ENCODE assay signal across 20 mouse cellular contexts in the genomic region with DNA sequence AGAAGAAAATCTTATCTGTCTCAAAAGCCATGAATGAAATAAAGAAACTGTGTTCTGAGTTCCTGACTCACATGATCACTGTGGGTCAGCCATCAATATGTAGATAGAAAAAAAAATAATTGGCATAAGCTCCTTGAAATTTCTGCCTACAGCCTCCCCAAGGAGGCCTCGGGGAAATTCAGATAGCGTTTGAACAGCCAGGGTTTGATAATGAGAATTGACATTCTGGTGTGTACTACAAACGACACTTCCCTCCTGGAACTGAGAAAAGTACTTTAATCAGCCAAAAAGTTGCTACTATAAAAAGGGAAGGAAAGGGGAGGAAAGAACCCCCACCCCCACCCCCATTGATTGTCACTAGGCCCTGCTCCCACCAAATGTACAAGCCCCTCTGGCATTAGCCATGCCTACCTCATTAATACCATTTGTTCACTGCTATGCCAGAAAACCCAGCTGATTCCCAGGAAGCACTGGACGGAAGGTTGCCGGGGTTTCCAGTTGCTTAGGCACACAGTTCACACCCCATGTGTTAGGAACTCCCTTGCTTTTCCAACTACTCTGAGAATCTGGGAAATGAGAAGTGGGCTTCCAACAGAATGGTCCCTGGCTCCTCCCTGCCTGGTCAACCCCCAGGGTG.
DNase-seq lines count a peak whose midpoint lies in the region; ATAC-seq and TF ChIP-seq lines count a peak whose summit lies in the region.
"Had no signal": no experiment of that assay in that cellular context is flagged by ENCODE, and none has a peak within 500 bp of the region (broad histone marks: within the 10 kb centered on the region; RNA-seq: fewer than 3 reads in every experiment).

No protein-coding gene starts in this region.

- 18% methylated on average over 5 of the region's 5 CpGs for WGBS in forebrain, embryonic 13.5 days
- WGBS in forebrain, embryonic 11.5 days = 44% methylated on average over 5 of the region's 5 CpGs
- 9% methylated on average over 5 of the region's 5 CpGs for WGBS in hindbrain, embryonic 16.5 days
- 10% methylated on average over 5 of the region's 5 CpGs for WGBS in midbrain, embryonic 16.5 days
- WGBS in liver, postnatal 0 days (ENCODE audit: insufficient replicate concordance) = 50% methylated on average over 5 of the region's 5 CpGs

- peaks cover 8% of the 10 kb centered on the region; the same call in 1 of the 2 replicates for H3K9me3 ChIP-seq in forebrain, embryonic 13.5 days (replicated peaks)
- peaks cover 2% of the 10 kb centered on the region; the same call in 1 of the 2 replicates for H3K9me3 ChIP-seq in forebrain, embryonic 11.5 days (ENCODE audit: control insufficient read depth, low read length)
- no peaks in the 10 kb centered on the region for H3K9me3 ChIP-seq in hindbrain, embryonic 16.5 days (ENCODE audit: control insufficient read depth, low read length)
- H3K9me3 ChIP-seq in midbrain, embryonic 16.5 days (replicated peaks; ENCODE audit: control insufficient read depth, low read length, poor library complexity, severe bottlenecking) = peaks cover 3% of the 10 kb centered on the region; the same call in 1 of the 2 replicates
- no peaks in the 10 kb centered on the region for H3K9me3 ChIP-seq in liver, postnatal 0 days (ENCODE audit: low read length)
- H3K9me3 ChIP-seq: embryonic facial prominence, embryonic 12.5 days had no signal

- no peaks in the 10 kb centered on the region for H3K27me3 ChIP-seq in forebrain, embryonic 13.5 days
- no peaks in the 10 kb centered on the region for H3K27me3 ChIP-seq in forebrain, embryonic 11.5 days (ENCODE audit: control insufficient read depth, insufficient read depth, low read length)
- no peaks in the 10 kb centered on the region for H3K27me3 ChIP-seq in hindbrain, embryonic 16.5 days (replicated peaks; ENCODE audit: control insufficient read depth, insufficient read depth, low read length)
- no peaks in the 10 kb centered on the region for H3K27me3 ChIP-seq in midbrain, embryonic 16.5 days (ENCODE audit: control insufficient read depth, insufficient read depth, low read depth, low read length)
- H3K27me3 ChIP-seq in liver, postnatal 0 days (ENCODE audit: insufficient read depth, low read length) = no peaks in the 10 kb centered on the region
- H3K27me3 ChIP-seq: embryonic facial prominence, embryonic 12.5 days; heart, embryonic 15.5 days; limb, embryonic 12.5 days had no signal

- no peak overlapping the region for H3K4me2 ChIP-seq in forebrain, embryonic 13.5 days
- H3K4me2 ChIP-seq in forebrain, embryonic 11.5 days (ENCODE audit: low read depth, low read length, severe bottlenecking) = no peak overlapping the region
- H3K4me2 ChIP-seq in hindbrain, embryonic 16.5 days (ENCODE audit: low read length) = no peak overlapping the region
- H3K4me2 ChIP-seq in midbrain, embryonic 16.5 days (ENCODE audit: low read length) = no peak overlapping the region
- H3K4me2 ChIP-seq in liver, postnatal 0 days (ENCODE audit: low read depth, low read length) = no peak overlapping the region
- H3K4me2 ChIP-seq: embryonic facial prominence, embryonic 12.5 days; heart, embryonic 15.5 days; limb, embryonic 12.5 days; liver, embryonic 11.5 days had no signal

- H3K36me3 ChIP-seq in forebrain, embryonic 13.5 days (ENCODE audit: poor library complexity, severe bottlenecking) = no peaks in the 10 kb centered on the region
- no peaks in the 10 kb centered on the region for H3K36me3 ChIP-seq in forebrain, embryonic 11.5 days (ENCODE audit: control insufficient read depth, insufficient read depth, low read length)
- H3K36me3 ChIP-seq in hindbrain, embryonic 16.5 days (ENCODE audit: control insufficient read depth, insufficient read depth, low read length) = no peaks in the 10 kb centered on the region
- no peaks in the 10 kb centered on the region for H3K36me3 ChIP-seq in midbrain, embryonic 16.5 days (ENCODE audit: control insufficient read depth, insufficient read depth, low read length)
- no peaks in the 10 kb centered on the region for H3K36me3 ChIP-seq in liver, postnatal 0 days (replicated peaks; ENCODE audit: insufficient read depth, low read length)
- H3K36me3 ChIP-seq: embryonic facial prominence, embryonic 12.5 days; heart, embryonic 15.5 days; limb, embryonic 12.5 days had no signal

- DNase-seq in forebrain, embryonic 11.5 days (ENCODE audit: low spot score) = no peak
- peak; percentile 33 for DNase-seq in left cerebral cortex, postnatal 4 days
- no peak for DNase-seq in left cerebral cortex, postnatal 10 days (ENCODE audit: extremely low spot score in 1 of 2, low spot score in 2 of 2)
- DNase-seq in liver, postnatal 0 days = no peak
- DNase-seq in spleen, postnatal 36 days (ENCODE audit: low spot score in 2 of 2) = no peak
- DNase-seq: adrenal gland, postnatal 14 days; gastrocnemius, postnatal 36 days; heart, postnatal 36 days; kidney, adult 8-10 months; kidney, postnatal 10 days; lung, adult 18-20 months; lung, postnatal 14 days; thymus, postnatal 14 days had no signal

- ATAC-seq in forebrain, embryonic 13.5 days = peak; percentile 42
- ATAC-seq in forebrain, embryonic 11.5 days (replicated peaks; ENCODE audit: low FRiP score) = no peak
- ATAC-seq in hindbrain, embryonic 16.5 days = peak; percentile 76
- peak; percentile 69 for ATAC-seq in midbrain, embryonic 16.5 days
- ATAC-seq in liver, postnatal 0 days = no peak

- H3K9ac ChIP-seq in forebrain, embryonic 13.5 days = no peak overlapping the region
- H3K9ac ChIP-seq in forebrain, embryonic 11.5 days (ENCODE audit: low read length) = no peak overlapping the region
- no peak overlapping the region for H3K9ac ChIP-seq in hindbrain, embryonic 16.5 days (ENCODE audit: low read depth, low read length)
- no peak overlapping the region for H3K9ac ChIP-seq in midbrain, embryonic 16.5 days (ENCODE audit: low read depth, low read length)
- H3K9ac ChIP-seq in liver, postnatal 0 days (replicated peaks) = no peak overlapping the region
- H3K9ac ChIP-seq: embryonic facial prominence, embryonic 12.5 days; heart, embryonic 15.5 days; limb, embryonic 12.5 days had no signal

- no peak overlapping the region for H3K4me3 ChIP-seq in forebrain, embryonic 13.5 days
- no peak overlapping the region for H3K4me3 ChIP-seq in forebrain, embryonic 11.5 days (ENCODE audit: low read depth, low read length)
- no peak overlapping the region for H3K4me3 ChIP-seq in hindbrain, embryonic 16.5 days (ENCODE audit: low read length)
- no peak overlapping the region for H3K4me3 ChIP-seq in midbrain, embryonic 16.5 days (ENCODE audit: low read depth, low read length)
- no peak overlapping the region for H3K4me3 ChIP-seq in liver, postnatal 0 days (ENCODE audit: low read depth, low read length)
- H3K4me3 ChIP-seq: embryonic facial prominence, embryonic 12.5 days; heart, embryonic 15.5 days; limb, embryonic 12.5 days had no signal

- intact Hi-C loops in left cerebral cortex, postnatal 4 days (cut with DNase I) = no loop called here
- intact Hi-C loops in left cerebral cortex, postnatal 10 days (cut with DNase I) = no loop called here

- peaks cover 29% of the 10 kb centered on the region for H3K4me1 ChIP-seq in forebrain, embryonic 13.5 days
- H3K4me1 ChIP-seq in forebrain, embryonic 11.5 days (replicated peaks; ENCODE audit: control insufficient read depth, insufficient read depth, low read length) = peaks cover 9% of the 10 kb centered on the region
- peaks cover 12% of the 10 kb centered on the region for H3K4me1 ChIP-seq in hindbrain, embryonic 16.5 days (ENCODE audit: control insufficient read depth, insufficient read depth, low read depth, low read length)
- peaks cover 15% of the 10 kb centered on the region; the same call in 1 of the 2 replicates for H3K4me1 ChIP-seq in midbrain, embryonic 16.5 days (ENCODE audit: control insufficient read depth, insufficient read depth, low read length)
- H3K4me1 ChIP-seq in liver, postnatal 0 days (ENCODE audit: insufficient read depth) = no peaks in the 10 kb centered on the region
- H3K4me1 ChIP-seq: embryonic facial prominence, embryonic 12.5 days had no signal

- no peak overlapping the region; the same call in 1 of the 2 replicates for H3K27ac ChIP-seq in forebrain, embryonic 13.5 days
- no peak overlapping the region for H3K27ac ChIP-seq in forebrain, embryonic 11.5 days (ENCODE audit: low read depth, low read length)
- peak overlapping the region; percentile 18 for H3K27ac ChIP-seq in hindbrain, embryonic 16.5 days (ENCODE audit: low read depth, low read length)
- H3K27ac ChIP-seq in midbrain, embryonic 16.5 days (ENCODE audit: low read length) = peak overlapping the region; percentile 56; the same call in 1 of the 2 replicates
- no peak overlapping the region for H3K27ac ChIP-seq in liver, postnatal 0 days (ENCODE audit: low read depth)
- H3K27ac ChIP-seq: embryonic facial prominence, embryonic 12.5 days; heart, embryonic 15.5 days; limb, embryonic 12.5 days had no signal

- TF ChIP-seq EP300 in liver, postnatal 0 days (IDR thresholded peaks at IDR 0.05; ENCODE audit: low read depth) = no peak

- no peak for TF ChIP-seq CTCF in liver, postnatal 0 days (IDR thresholded peaks at IDR 0.05; ENCODE audit: low read depth)

Comparison
In these comparisons a context has a peak if more than half of its experiments do, and no peak if none do; other contexts are left out.
1. ATAC-seq: peak in forebrain, embryonic 13.5 days (single experiment), hindbrain, embryonic 16.5 days (single experiment) and midbrain, embryonic 16.5 days (single experiment); none in forebrain, embryonic 11.5 days (single experiment) and liver, postnatal 0 days (single experiment).
2. H3K27ac ChIP-seq: peak in hindbrain, embryonic 16.5 days (single experiment) and midbrain, embryonic 16.5 days (single experiment); none in forebrain, embryonic 13.5 days (single experiment), forebrain, embryonic 11.5 days (single experiment) and liver, postnatal 0 days (single experiment).